Mouse (Mus musculus): ENCODE data around the gene Raly. TPM values are rescaled to one million over a fixed set of nuclear protein-coding genes. Genes with fewer than 3 reads are reported as not detected.

The Raly gene
- polyA plus RNA-seq (2014; fragmentation: Nextera tagmentation; extraction: Ambion mirVana), result 61.8 and 76.6 TPM in 2 replicates

- ATAC-seq (ENCODE audit: low FRiP score), result peak; percentile 97
- Histone ChIP-seq H3K9ac (ENCODE audit: low read depth, low read length) (peak within 1 kb of the TSS; percentile 90), H3K4me2 (replicated peaks; ENCODE audit: low read depth, low read length) (peak within 1 kb of the TSS; percentile 74), H3K27ac (ENCODE audit: low read depth, low read length) (peak within 1 kb of the TSS; percentile 91), H3K4me1 (replicated peaks; ENCODE audit: control insufficient read depth, insufficient read depth, low read length) (peaks cover 6% of the 10 kb centered on the region), H3K27me3 (ENCODE audit: control insufficient read depth, insufficient read depth, low read length) (no peaks in the 10 kb centered on the region), H3K4me3 (ENCODE audit: low read depth, low read length) (peak within 1 kb of the TSS; percentile 79), H3K9me3 (ENCODE audit: control insufficient read depth, low read length) (no peaks in the 10 kb centered on the region), H3K36me3 (ENCODE audit: control insufficient read depth, insufficient read depth, low read length) (no peaks in the 10 kb centered on the region)
- WGBS, result under 1% methylated on average over 49 of the region's 89 CpGs
- DNase-seq (ENCODE audit: low spot score), result peak; percentile 99
Observed at GRCm38 (mm10) chr2:154790656-154791483, at the start of gene Raly, which contains the start of gene a. TSS of gene Raly (plus strand) at chr2:154791096. TSS of gene a (plus strand) at chr2:154791402.

DNA sequence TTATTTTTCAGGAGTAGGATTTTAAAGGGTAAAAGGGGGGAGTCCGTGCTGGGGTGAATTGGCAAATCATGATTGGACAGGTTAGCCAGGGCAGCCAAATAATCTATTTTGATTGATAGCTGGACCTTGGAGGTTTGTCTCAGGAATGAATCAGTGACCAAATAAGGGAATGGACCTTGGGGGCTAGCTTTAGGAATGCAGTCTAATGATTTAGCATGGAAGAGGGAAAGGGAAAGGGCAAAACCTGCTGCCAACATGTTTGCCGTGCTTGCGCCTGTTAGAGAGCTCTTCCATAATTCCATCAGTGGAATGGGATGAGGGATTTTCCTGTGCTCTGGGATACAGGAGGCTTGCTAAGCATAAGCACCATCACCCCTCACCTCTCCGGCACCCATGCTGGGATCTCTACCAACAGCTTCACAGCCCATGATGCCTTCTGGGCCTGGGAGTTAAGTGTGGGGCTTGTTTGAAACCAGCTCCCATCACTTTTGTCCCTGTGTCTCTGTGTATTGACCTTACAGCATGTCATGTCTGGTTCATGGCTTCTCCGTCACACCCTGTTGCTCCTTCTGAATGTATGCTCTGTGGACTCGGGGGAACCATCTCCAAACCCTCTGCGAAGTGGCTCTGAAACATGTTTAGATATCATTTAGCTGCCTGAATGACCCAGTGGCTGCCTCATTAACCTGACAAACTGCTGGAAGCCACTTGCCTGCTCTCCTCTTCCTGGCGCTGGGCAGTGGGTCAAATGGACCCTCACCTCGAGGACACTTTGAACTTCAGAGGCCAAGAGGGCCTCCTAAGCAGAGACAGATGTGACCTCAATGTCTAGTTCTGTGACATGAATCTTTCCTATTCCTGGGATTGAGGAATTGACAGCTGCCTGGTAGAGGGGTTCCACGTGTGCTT, 47.7 kb upstream of the Raly start:
- no peak for DNase-seq (ENCODE audit: low spot score)
- H3K9me3 ChIP-seq (ENCODE audit: control insufficient read depth, low read length), result no peaks in the 10 kb centered on the region
- 66% methylated on average over 10 of the region's 10 CpGs for WGBS

GRCm38 (mm10) chr2:154743915-154744314, 47.0 kb upstream of the Raly start:
- no peaks in the 10 kb centered on the region for H3K27me3 ChIP-seq (ENCODE audit: control insufficient read depth, insufficient read depth, low read length)
- no peak overlapping the region for H3K9ac ChIP-seq (ENCODE audit: low read depth, low read length)
- no peak overlapping the region for H3K4me3 ChIP-seq (ENCODE audit: low read depth, low read length)
- H3K36me3 ChIP-seq (ENCODE audit: control insufficient read depth, insufficient read depth, low read length), result no peaks in the 10 kb centered on the region
- 59% methylated on average over 4 of the region's 4 CpGs for WGBS
- DNase-seq (ENCODE audit: low spot score), result no peak
- H3K4me1 ChIP-seq (replicated peaks; ENCODE audit: control insufficient read depth, insufficient read depth, low read length), result no peaks in the 10 kb centered on the region
- ATAC-seq (ENCODE audit: low FRiP score), result no peak
- H3K27ac ChIP-seq (ENCODE audit: low read depth, low read length), result no peak overlapping the region
- H3K4me2 ChIP-seq (replicated peaks; ENCODE audit: low read depth, low read length), result no peak overlapping the region
- H3K9me3 ChIP-seq (ENCODE audit: control insufficient read depth, low read length), result no peaks in the 10 kb centered on the region

More for the DNA sequence above, 47.7 kb upstream of the Raly start:
- no peak overlapping the region for H3K9ac ChIP-seq (ENCODE audit: low read depth, low read length)
- H3K4me1 ChIP-seq (replicated peaks; ENCODE audit: control insufficient read depth, insufficient read depth, low read length), result no peaks in the 10 kb centered on the region
- no peak overlapping the region for H3K27ac ChIP-seq (ENCODE audit: low read depth, low read length)
- H3K36me3 ChIP-seq (ENCODE audit: control insufficient read depth, insufficient read depth, low read length), result no peaks in the 10 kb centered on the region
- no peaks in the 10 kb centered on the region for H3K27me3 ChIP-seq (ENCODE audit: control insufficient read depth, insufficient read depth, low read length)
- ATAC-seq (ENCODE audit: low FRiP score), result no peak
- H3K4me3 ChIP-seq (ENCODE audit: low read depth, low read length), result no peak overlapping the region
- H3K4me2 ChIP-seq (replicated peaks; ENCODE audit: low read depth, low read length), result no peak overlapping the region

GRCm38 (mm10) chr2:154748383-154748782, 42.5 kb upstream of the Raly start:
- Histone ChIP-seq H3K9me3 (ENCODE audit: control insufficient read depth, low read length) (no peaks in the 10 kb centered on the region), H3K4me2 (replicated peaks; ENCODE audit: low read depth, low read length) (no peak overlapping the region), H3K9ac (ENCODE audit: low read depth, low read length) (no peak overlapping the region), H3K27me3 (ENCODE audit: control insufficient read depth, insufficient read depth, low read length) (no peaks in the 10 kb centered on the region), H3K27ac (ENCODE audit: low read depth, low read length) (no peak overlapping the region), H3K36me3 (ENCODE audit: control insufficient read depth, insufficient read depth, low read length) (no peaks in the 10 kb centered on the region), H3K4me3 (ENCODE audit: low read depth, low read length) (no peak overlapping the region), H3K4me1 (replicated peaks; ENCODE audit: control insufficient read depth, insufficient read depth, low read length) (no peaks in the 10 kb centered on the region)
- 86% methylated on average over 2 of the region's 2 CpGs for WGBS
- DNase-seq (ENCODE audit: low spot score), result no peak
- no peak for ATAC-seq (ENCODE audit: low FRiP score)

- DNase-seq (ENCODE audit: low spot score) (peak; percentile 40), ATAC-seq (ENCODE audit: low FRiP score) (peak; percentile 51; the same call in 1 of the 2 replicates)
- no peaks in the 10 kb centered on the region for H3K9me3 ChIP-seq (ENCODE audit: control insufficient read depth, low read length)
- H3K4me1 ChIP-seq (replicated peaks; ENCODE audit: control insufficient read depth, insufficient read depth, low read length), result no peaks in the 10 kb centered on the region
- whole genome bisulfite sequencing, result 65% methylated on average over 23 of the region's 23 CpGs
- H3K9ac ChIP-seq (ENCODE audit: low read depth, low read length), result no peak overlapping the region
- no peak overlapping the region for H3K4me2 ChIP-seq (replicated peaks; ENCODE audit: low read depth, low read length)
- no peaks in the 10 kb centered on the region for H3K27me3 ChIP-seq (ENCODE audit: control insufficient read depth, insufficient read depth, low read length)
- no peaks in the 10 kb centered on the region for H3K36me3 ChIP-seq (ENCODE audit: control insufficient read depth, insufficient read depth, low read length)
- H3K4me3 ChIP-seq (ENCODE audit: low read depth, low read length), result no peak overlapping the region
- peak overlapping the region; percentile 20; the same call in 1 of the 2 replicates for H3K27ac ChIP-seq (ENCODE audit: low read depth, low read length)
Observed at GRCm38 (mm10) chr2:154749046-154750036, 41.6 kb upstream of the Raly start.

DNA sequence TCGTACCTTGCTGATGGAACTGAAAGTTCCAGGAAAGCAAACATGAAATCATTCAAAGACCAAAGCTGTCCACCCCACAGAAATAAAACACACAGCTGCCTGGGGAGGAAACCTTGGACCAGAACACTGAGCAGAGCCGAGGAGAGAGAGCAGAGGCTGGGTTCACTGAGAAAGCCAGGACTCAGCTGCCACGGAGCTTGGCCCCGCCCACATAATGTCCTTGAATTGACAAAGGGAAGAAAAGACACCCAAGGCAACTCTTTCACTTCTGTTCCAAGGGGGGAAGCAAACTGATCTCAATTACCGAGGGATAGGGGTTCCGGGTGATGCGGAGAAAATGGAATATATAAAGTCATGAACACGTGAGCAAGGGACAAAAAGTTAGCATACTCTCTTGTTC, 39.0 kb upstream of the Raly start:
- Histone ChIP-seq H3K36me3 (ENCODE audit: control insufficient read depth, insufficient read depth, low read length) (no peaks in the 10 kb centered on the region), H3K4me2 (replicated peaks; ENCODE audit: low read depth, low read length) (no peak overlapping the region), H3K27ac (ENCODE audit: low read depth, low read length) (no peak overlapping the region), H3K9ac (ENCODE audit: low read depth, low read length) (no peak overlapping the region), H3K4me3 (ENCODE audit: low read depth, low read length) (no peak overlapping the region), H3K27me3 (ENCODE audit: control insufficient read depth, insufficient read depth, low read length) (no peaks in the 10 kb centered on the region), H3K9me3 (ENCODE audit: control insufficient read depth, low read length) (no peaks in the 10 kb centered on the region), H3K4me1 (replicated peaks; ENCODE audit: control insufficient read depth, insufficient read depth, low read length) (no peaks in the 10 kb centered on the region)
- peak; percentile 20 for DNase-seq (ENCODE audit: low spot score)
- WGBS, result 56% methylated on average over 8 of the region's 8 CpGs
- no peak for ATAC-seq (ENCODE audit: low FRiP score)

- no peaks in the 10 kb centered on the region for H3K9me3 ChIP-seq (ENCODE audit: control insufficient read depth, low read length)
- no peak overlapping the region for H3K4me3 ChIP-seq (ENCODE audit: low read depth, low read length)
- H3K4me2 ChIP-seq (replicated peaks; ENCODE audit: low read depth, low read length), result no peak overlapping the region
- no peak for ATAC-seq (ENCODE audit: low FRiP score)
- no peak overlapping the region for H3K9ac ChIP-seq (ENCODE audit: low read depth, low read length)
- H3K27me3 ChIP-seq (ENCODE audit: control insufficient read depth, insufficient read depth, low read length), result no peaks in the 10 kb centered on the region
- no peak overlapping the region for H3K27ac ChIP-seq (ENCODE audit: low read depth, low read length)
- H3K36me3 ChIP-seq (ENCODE audit: control insufficient read depth, insufficient read depth, low read length), result no peaks in the 10 kb centered on the region
- no peaks in the 10 kb centered on the region for H3K4me1 ChIP-seq (replicated peaks; ENCODE audit: control insufficient read depth, insufficient read depth, low read length)
- 90% methylated on average over 2 of the region's 2 CpGs for WGBS
- DNase-seq (ENCODE audit: low spot score), result no peak
Observed at GRCm38 (mm10) chr2:154754068-154754560, 36.8 kb upstream of the Raly start.

GRCm38 (mm10) chr2:154755791-154756190, 35.1 kb upstream of the Raly start:
- ATAC-seq (ENCODE audit: low FRiP score) (no peak), DNase-seq (ENCODE audit: low spot score) (no peak)
- Histone ChIP-seq H3K9me3 (ENCODE audit: control insufficient read depth, low read length) (no peaks in the 10 kb centered on the region), H3K9ac (ENCODE audit: low read depth, low read length) (no peak overlapping the region), H3K36me3 (ENCODE audit: control insufficient read depth, insufficient read depth, low read length) (no peaks in the 10 kb centered on the region), H3K4me2 (replicated peaks; ENCODE audit: low read depth, low read length) (no peak overlapping the region), H3K4me1 (replicated peaks; ENCODE audit: control insufficient read depth, insufficient read depth, low read length) (no peaks in the 10 kb centered on the region), H3K4me3 (ENCODE audit: low read depth, low read length) (no peak overlapping the region), H3K27me3 (ENCODE audit: control insufficient read depth, insufficient read depth, low read length) (no peaks in the 10 kb centered on the region), H3K27ac (ENCODE audit: low read depth, low read length) (no peak overlapping the region)
- WGBS, result 56% methylated on average over 6 of the region's 6 CpGs
